20 mouse cellular contexts compared by ENCODE assay signal in the genomic region with DNA sequence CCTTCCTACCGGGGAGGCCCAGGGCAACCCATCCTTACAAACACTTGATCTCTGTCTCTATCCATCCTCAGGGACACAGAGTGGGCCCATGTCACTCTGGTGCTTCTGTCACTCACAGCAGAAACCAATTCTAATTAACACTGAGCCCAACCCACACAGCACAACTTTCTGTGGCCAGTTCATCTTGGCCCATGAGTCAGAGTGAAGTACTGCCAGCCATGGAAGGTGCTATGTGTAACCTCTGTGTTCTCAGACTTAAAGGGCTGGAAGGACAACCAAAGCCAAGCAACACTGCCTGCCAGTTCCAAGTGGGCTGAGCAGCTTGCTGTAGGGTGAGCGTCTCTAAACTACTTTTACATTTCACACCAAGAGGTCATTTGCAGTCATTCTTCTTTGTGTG. TPM values are rescaled to one million over a fixed set of nuclear protein-coding genes. Genes with fewer than 3 reads are reported as not detected.
A peak's percentile ranks its signal among the peaks of the same experiment; 100 is the strongest.
DNase-seq lines count a peak whose midpoint lies in the region; ATAC-seq and TF ChIP-seq lines count a peak whose summit lies in the region.
"Had no signal": no experiment of that assay in that cellular context is flagged by ENCODE, and none has a peak within 500 bp of the region (broad histone marks: within the 10 kb centered on the region; RNA-seq: fewer than 3 reads in every experiment).

No protein-coding gene starts in this region.

- H3K27ac ChIP-seq in forebrain, postnatal 0 days (ENCODE audit: low read depth, low read length): no peak overlapping the region
- H3K27ac ChIP-seq: embryonic facial prominence, embryonic 13.5 days; embryonic facial prominence, embryonic 15.5 days; forebrain, embryonic 13.5 days; forebrain, embryonic 15.5 days had no signal

- no peak overlapping the region for H3K4me3 ChIP-seq in forebrain, postnatal 0 days (ENCODE audit: low read depth, low read length)
- H3K4me3 ChIP-seq: embryonic facial prominence, embryonic 13.5 days; embryonic facial prominence, embryonic 15.5 days; erythroblast, embryonic 14.5 days; forebrain, embryonic 13.5 days; forebrain, embryonic 15.5 days had no signal

- no peak overlapping the region for H3K4me2 ChIP-seq in forebrain, postnatal 0 days (ENCODE audit: low read depth)
- H3K4me2 ChIP-seq: embryonic facial prominence, embryonic 13.5 days; embryonic facial prominence, embryonic 15.5 days; forebrain, embryonic 13.5 days; forebrain, embryonic 15.5 days had no signal

- no peak overlapping the region for H3K9ac ChIP-seq in forebrain, postnatal 0 days
- H3K9ac ChIP-seq: embryonic facial prominence, embryonic 13.5 days; embryonic facial prominence, embryonic 15.5 days; forebrain, embryonic 13.5 days; forebrain, embryonic 15.5 days had no signal

- ATAC-seq in forebrain, postnatal 0 days: no peak
- ATAC-seq: forebrain, embryonic 13.5 days; forebrain, embryonic 15.5 days had no signal

- no peaks in the 10 kb centered on the region for H3K36me3 ChIP-seq in forebrain, postnatal 0 days (ENCODE audit: insufficient read depth)
- H3K36me3 ChIP-seq: embryonic facial prominence, embryonic 13.5 days; embryonic facial prominence, embryonic 15.5 days; forebrain, embryonic 15.5 days had no signal

- TF ChIP-seq CTCF in forebrain, postnatal 0 days (IDR thresholded peaks at IDR 0.05; ENCODE audit: low read depth): no peak

- peak; percentile 74 for DNase-seq in heart, adult 11 months
- DNase-seq in heart, postnatal 4 days: no peak
- peak; percentile 18 for DNase-seq in NIH3T3 (ENCODE audit: low read depth)
- DNase-seq in forebrain, postnatal 0 days: no peak
- DNase-seq in cerebellum, postnatal 36 days: no peak
- DNase-seq: adrenal gland, adult 2 months; adrenal gland, postnatal 10 days; adrenal gland, postnatal 25 days; cerebellum, adult 11 months; cerebellum, adult 18-20 months; cerebellum, adult 8-10 months; cerebellum, adult 9-11 months; cerebellum, postnatal 25 days; embryo, embryonic 11 days had no signal

- WGBS in forebrain, postnatal 0 days: 66% methylated on average over 2 of the region's 2 CpGs

- no peaks in the 10 kb centered on the region for H3K27me3 ChIP-seq in forebrain, postnatal 0 days (ENCODE audit: insufficient read depth, low read length)
- H3K27me3 ChIP-seq: embryonic facial prominence, embryonic 15.5 days had no signal

- no peaks in the 10 kb centered on the region for H3K4me1 ChIP-seq in forebrain, postnatal 0 days (ENCODE audit: insufficient read depth)

- no peaks in the 10 kb centered on the region for H3K9me3 ChIP-seq in forebrain, postnatal 0 days (ENCODE audit: low read length)
- H3K9me3 ChIP-seq: embryonic facial prominence, embryonic 13.5 days; embryonic facial prominence, embryonic 15.5 days; forebrain, embryonic 13.5 days; forebrain, embryonic 15.5 days had no signal

RNA-seq across cellular contexts. Expression of a gene that starts 3.8 kb away (rescaled TPM):
- total RNA-seq in heart, postnatal 4 days (2021): under 1 TPM; 0.98 to 0.99 TPM
- 2.5 and 3.7 TPM in 2 replicates for total RNA-seq in forebrain, postnatal 0 days (2014; rRNA removed)
- 1.3 and 1.9 TPM in 2 replicates for polyA plus RNA-seq in forebrain, postnatal 0 days (2015; fragmentation: Nextera tagmentation; extraction: Ambion mirVana)
- total RNA-seq: common myeloid progenitor, adult 5-6 weeks had no signal
- polyA plus RNA-seq: erythroblast, embryonic 14.5 days had no signal

RNA-seq across cellular contexts. Expression of a gene that starts 56.0 kb away (rescaled TPM):
- total RNA-seq in heart, postnatal 4 days (2021): 100 to 1,000 TPM; 708 to 736 TPM
- 409 and 455 TPM in 2 replicates for total RNA-seq in forebrain, postnatal 0 days (2014; rRNA removed)
- polyA plus RNA-seq in forebrain, postnatal 0 days (2015; fragmentation: Nextera tagmentation; extraction: Ambion mirVana): 497 and 512 TPM in 2 replicates

Comparison
In these comparisons a context has a peak if more than half of its experiments do, and no peak if none do; other contexts are left out.
1. DNase-seq: peak in heart, adult 11 months (single experiment) and NIH3T3 (single experiment); none in heart, postnatal 4 days (single experiment), forebrain, postnatal 0 days (single experiment) and cerebellum, postnatal 36 days (0 of 2).